Mouse (Mus musculus) gastrocnemius, postnatal 10 days (tissue): ENCODE measurements around the gene Zfp865. TPM values are rescaled to one million over a fixed set of nuclear protein-coding genes. Genes with fewer than 3 reads are reported as not detected.
"Not testable (repeated sequence)": the region's sequence is repeated elsewhere in the genome, so short reads cannot be mapped to it uniquely, and the experiment has no call there.

Experiments
- DNase-seq: peaks from one replicate; pipeline ENCODE4 v3.0.0; 2021; ENCODE audit warnings: mixed read lengths
- total RNA-seq, 2 experiments: library from RNA; stranded (reverse); gene quantifications; 2 replicates each; pipeline ENCODE4 v1.2.3; 2021

Zfp865 gene
- total RNA-seq, 2 experiments from 2014 or later, result 16.8 to 21.0 TPM

DNA sequence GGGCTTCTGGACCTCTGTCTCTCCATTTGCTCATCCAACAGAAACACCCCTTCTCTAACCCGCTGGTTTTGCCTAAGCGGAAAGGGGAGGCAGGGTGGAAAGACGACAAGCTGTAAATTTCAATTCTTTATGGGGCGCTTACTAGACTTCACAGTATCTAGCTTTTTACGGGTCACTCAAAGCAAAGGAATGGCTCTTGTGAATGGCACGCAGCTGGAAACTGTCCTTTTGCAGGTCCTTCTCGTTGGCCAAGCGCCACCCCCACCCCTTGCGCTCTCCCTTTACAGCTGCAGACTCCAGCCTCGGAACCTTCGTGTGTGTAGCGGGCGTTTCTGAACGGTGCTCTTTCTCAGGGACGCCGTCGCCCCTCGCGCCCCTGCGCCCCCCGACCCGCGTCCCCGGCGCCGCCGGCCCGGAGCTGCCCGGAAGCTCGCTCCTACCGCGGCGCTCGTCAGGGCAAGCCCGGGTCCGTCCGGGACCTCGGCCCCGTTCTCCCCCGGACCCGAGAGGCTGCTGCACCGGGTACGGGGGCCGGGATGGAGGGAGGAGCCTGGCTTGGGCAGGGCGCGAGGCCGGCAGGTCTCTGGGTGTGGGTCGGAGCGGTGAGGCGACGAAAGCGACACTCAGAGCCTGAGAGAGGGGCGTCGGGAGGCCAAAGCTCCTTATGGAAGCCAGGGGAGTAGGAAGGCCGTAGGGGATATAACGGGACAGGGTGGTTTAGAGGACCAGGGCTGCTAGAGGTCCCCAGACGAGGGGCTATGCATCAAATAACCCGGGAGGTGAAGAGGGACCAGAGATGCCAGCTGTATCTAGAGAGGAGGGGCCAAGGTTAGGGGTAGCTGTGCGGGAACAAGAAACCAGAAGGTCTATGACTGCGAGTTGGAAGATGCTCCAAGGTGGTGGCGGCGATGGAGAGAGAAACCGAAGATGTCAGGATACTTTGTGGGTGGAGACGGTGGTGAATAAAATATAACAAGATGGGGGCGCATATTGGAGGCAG is 31.3 kb downstream of the Zfp865 start, which contains the start of gene Zfp580:
TSS of gene Zfp580 (plus strand) at position 346 of the 1,000 bp plus-strand sequence.
- DNase-seq, result peak; percentile 76

DNA sequence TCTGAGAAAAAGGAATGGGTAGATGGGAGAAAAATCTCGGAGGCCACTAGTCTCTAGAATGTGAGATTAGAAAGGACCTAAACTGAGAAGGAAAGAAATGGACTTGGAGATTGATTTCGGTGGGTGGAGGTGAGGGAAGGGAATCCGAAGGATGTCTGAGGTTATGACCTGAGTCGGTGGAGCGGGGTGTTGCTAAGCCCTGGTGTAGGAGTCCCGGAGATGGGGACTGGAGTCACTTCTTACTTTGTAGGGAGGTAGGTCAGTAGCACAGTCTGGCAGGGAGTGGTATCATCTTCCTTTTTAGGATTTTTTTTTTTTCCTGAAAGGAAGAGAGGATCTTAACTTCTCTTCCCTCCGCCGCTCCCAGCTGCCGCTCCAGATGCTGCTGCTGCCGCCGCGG is 32.3 kb downstream of the Zfp865 start:
- DNase-seq, result no peak

GRCm38 (mm10) chr7:5052931-5053343 is 32.8 kb downstream of the Zfp865 start:
- DNase-seq, result no peak

- DNase-seq, result no peak
These were observed 33.4 kb downstream of the Zfp865 start for GRCm38 (mm10) chr7:5053456-5054179.

- DNase-seq, result peak; percentile 15
These were observed 36.6 kb downstream of the Zfp865 start for GRCm38 (mm10) chr7:5056651-5057263.

GRCm38 (mm10) chr7:5057381-5057780 is 37.2 kb downstream of the Zfp865 start:
- DNase-seq, result no peak

DNA sequence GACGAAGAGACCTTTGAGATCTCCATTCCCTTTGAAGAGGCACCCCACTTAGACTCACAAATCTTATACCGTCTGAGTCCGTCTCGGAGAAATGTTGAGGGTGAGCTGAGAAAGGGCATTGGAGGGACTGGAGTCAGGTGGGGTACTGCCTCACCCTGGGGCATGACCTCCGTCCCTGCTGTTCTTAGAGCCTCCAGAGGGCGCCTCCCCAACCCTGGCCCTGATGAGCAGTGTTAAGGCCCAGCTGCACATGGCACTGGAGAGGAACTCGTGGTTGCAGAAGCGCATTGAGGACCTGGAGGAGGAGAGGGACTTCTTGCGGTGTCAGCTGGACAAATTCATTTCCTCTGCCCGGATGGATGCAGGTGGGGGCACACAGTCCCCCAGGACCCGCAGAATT is 37.6 kb downstream of the Zfp865 start:
- no peak for DNase-seq

- DNase-seq, result no peak
These were observed 38.5 kb downstream of the Zfp865 start for GRCm38 (mm10) chr7:5058631-5059030.

- no peak for DNase-seq
These were observed 39.2 kb downstream of the Zfp865 start for GRCm38 (mm10) chr7:5059421-5059820.

GRCm38 (mm10) chr7:5060239-5060731 is 40.1 kb downstream of the Zfp865 start:
- DNase-seq, result peak; percentile 75

GRCm38 (mm10) chr7:5060944-5061773 is 41.0 kb downstream of the Zfp865 start:
- peak; percentile 99 for DNase-seq

DNA sequence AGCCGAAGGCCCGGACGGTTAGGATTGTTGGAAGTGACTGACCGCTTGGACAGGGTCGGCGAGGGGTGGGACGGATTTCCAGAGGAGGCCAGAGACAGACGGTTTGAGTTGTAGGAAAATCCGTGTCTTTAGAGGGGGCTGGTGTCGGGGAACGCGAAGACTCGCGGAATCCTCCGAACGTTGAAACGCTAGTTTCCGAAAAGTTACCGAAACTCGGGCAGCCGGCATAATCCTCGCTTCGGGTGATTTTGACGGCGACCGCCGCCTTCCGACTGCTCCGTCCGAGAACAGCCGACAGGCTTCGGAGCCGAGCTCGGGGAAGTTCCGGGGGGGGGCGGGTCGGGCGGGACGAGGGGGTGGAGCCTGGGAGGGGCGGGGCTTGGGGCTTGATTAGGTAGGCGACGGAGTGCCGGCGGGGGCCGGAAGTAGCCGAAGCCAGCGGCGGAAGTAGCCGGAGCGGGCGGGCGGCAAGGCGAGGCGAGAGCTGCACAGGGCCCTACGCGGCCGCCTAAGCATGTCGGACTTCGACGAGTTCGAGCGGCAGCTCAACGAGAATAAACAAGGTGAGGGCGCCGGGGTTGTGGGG is 41.7 kb downstream of the Zfp865 start, which contains the start of gene U2af2:
TSS of gene U2af2 (plus strand) at position 370 of the 586 bp plus-strand sequence.
- peak; percentile 98 for DNase-seq

DNA sequence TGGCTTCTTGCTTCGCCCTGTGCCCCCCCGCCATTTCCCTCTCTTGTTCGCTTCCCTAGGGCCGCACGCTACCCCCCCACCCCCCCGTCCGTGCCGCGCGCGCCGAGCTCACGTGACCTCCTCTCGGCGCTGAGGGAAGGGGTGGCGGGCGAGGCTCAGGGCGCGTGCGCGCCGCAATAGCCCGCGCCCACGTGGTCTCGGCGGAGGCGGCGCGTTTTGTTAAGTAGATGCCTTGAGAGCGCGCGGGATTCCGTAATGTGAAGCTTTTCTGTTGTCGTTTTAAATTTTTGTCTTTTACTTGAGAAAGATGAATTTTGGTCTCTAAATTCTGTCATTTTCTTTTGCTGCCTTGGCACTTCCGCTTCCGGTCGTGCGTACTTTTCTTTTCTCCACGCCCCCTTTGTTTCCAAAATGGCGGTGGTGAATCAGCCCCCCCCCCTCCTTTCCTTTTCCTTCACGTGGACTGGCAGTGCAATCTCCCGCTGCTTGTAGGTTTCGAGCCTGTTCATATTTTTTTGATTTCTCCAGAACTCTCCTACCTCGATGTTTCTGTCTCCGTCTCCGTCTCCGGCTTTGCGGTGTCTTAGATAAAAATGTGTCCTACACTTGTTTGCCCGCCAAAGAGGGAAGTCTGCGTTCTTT is 42.3 kb downstream of the Zfp865 start:
- DNase-seq, result no peak

DNA sequence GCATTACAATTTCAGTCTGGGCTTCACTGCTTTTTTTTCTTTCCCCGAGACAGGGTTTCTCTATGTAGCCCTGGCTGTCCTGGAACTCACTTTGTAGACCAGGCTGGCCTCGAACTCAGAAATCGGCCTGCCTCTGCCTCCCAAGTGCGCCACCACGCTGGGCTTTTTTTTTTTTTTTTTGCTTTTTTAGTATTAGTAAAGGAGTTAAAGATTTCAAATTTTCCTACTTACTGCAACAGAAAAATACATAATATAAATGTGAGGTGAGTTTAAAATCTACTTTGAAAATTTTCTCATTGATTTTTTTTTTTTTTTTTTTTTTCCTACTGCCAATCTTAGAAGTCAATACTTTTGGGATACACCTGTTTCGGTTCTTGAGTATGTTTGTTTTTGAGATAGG is 44.7 kb downstream of the Zfp865 start:
- DNase-seq, result no peak

DNA sequence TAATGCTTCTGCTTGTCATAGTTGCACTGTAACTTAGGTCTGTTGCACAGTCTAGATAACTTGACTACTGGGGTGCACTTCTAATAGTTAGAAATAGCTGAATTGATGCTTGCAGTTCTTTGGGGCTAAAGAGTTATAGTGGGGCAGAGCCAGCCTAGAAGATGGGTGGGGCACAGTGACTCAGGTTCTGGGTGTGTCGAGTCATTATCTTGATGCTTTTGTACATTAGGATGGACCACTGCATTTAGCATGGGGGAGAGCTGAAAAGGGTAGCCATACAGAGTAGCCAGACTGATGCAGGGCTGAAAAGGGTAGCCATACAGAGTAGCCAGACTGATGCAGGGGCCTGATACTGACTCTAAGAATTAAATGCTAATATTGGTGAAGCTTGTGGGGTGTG is 53.4 kb downstream of the Zfp865 start:
- no peak for DNase-seq

DNA sequence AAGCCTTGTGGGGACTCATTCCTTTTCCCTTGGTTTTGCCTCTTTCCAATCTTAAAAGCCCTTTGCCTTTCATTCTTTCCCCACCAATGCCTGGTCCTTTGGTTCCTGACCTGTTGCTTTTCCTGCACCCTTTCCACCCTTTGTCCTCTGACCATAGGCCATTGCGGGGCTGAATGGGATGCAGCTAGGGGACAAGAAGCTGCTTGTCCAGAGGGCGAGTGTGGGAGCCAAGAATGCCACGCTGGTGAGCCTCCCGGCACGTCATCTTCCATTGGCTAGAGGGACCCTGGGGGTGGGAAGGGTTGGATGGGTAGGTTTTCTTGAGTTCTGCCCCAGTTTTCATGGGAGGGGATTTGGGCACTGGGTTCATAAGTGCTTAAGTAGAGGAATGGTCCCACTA is 54.8 kb downstream of the Zfp865 start:
- no peak for DNase-seq

- DNase-seq, result no peak
These were observed 56.8 kb downstream of the Zfp865 start for GRCm38 (mm10) chr7:5076931-5077330.

DNA sequence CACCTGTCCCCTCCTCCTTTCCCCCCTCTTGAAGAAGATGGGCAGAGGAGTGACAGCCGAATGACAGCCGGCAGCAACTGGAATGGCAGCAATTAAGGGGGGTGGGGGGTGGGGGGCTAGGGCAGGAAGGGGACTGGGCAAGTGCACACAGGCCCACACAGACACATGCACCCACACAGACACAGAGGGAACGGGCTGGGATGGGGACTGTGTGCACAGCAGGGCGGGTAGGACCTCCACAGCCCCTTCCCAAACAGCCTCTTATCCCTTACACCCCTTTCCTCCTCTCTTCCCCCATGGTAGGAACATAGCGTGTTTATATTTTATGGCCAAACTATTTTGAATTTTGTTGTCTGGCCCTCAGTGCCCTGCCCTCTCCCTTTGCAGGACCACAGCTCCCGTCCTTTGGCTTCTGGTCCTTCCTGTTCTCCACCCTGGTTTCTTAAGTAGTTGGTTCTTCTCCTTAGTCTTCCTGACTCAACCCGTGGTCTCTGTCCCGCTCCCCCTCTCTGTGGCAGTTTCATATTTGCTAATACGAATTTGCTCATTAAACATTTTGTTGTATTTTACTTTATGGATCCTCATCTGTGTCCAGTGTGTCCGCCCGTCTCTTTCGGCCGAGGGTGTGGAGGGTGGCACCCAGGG is 59.3 kb downstream of the Zfp865 start:
- not testable (repeated sequence) for DNase-seq

DNA sequence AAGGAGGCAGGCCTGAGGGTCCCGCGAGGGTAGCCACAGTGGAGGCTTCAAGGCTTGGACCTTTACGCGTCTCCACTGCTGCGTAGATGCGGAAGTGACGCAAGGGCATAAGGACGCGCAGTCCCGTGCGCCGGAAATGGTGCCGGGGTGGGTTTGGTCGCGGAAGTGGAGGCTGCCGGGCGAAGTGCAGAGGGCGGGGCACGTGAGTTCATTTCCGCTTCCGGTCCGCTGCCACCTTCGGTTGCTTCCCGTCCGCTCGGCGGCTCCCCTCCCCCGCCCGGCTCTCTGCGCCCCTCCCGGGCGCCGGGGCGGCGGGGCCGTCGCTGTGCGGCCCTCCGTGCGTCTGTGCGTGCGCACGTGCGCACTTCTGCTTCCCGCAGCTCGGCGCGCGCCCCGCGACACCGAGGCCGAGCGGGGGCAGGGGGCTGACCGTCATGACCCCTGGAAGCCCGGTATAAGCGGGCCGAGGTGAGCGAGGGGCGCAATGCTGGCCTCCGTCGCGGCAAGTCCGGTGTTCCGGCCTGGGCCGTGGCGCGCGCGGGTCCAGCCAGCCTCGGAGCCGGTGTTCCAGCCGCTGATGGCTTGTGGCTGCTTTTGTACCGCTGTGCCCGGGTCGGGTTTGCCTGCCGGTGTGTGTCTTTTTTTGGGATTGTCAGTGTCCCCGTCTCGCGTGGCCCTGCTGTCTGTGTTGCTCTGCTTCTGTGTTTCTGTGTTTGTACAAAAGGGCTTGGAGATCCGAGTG is 60.0 kb downstream of the Zfp865 start, which contains the start of gene Epn1:
TSS of gene Epn1 (plus strand) at position 226 of the 742 bp plus-strand sequence.
- DNase-seq, result peak; percentile 96
